Comparison of ENCODE assay signal across 13 mouse cellular contexts in genomic region chr1:171610026-171610425, GRCm38 (mm10). TPM values are rescaled to one million over a fixed set of nuclear protein-coding genes. Genes with fewer than 3 reads are reported as not detected.
DNase-seq lines count a peak whose midpoint lies in the region; ATAC-seq and TF ChIP-seq lines count a peak whose summit lies in the region.
"Had no signal": no experiment of that assay in that cellular context is flagged by ENCODE, and none has a peak within 500 bp of the region (broad histone marks: within the 10 kb centered on the region; RNA-seq: fewer than 3 reads in every experiment).

No protein-coding gene starts in this region.

- ATAC-seq in midbrain, postnatal 0 days (ENCODE audit: low FRiP score): no peak
- no peak for ATAC-seq in liver, embryonic 14.5 days (ENCODE audit: insufficient read depth)
- no peak for ATAC-seq in cerebellum, adult (ENCODE audit: insufficient number of reproducible peaks, low FRiP score, low TSS enrichment)
- ATAC-seq: inflammation-experienced regulatory T-cells, adult 6 months had no signal

- no peaks in the 10 kb centered on the region for H3K4me1 ChIP-seq in midbrain, postnatal 0 days (ENCODE audit: insufficient read depth, low read length)
- no peaks in the 10 kb centered on the region for H3K4me1 ChIP-seq in midbrain, embryonic 10.5 days
- H3K4me1 ChIP-seq in liver, embryonic 14.5 days (replicated peaks; ENCODE audit: control insufficient read depth in 2 of 2, insufficient read depth in 2 of 2, low read length in 1 of 2): no peaks in the 10 kb centered on the region
- H3K4me1 ChIP-seq: limb, embryonic 15.5 days had no signal

- H3K4me2 ChIP-seq in midbrain, postnatal 0 days (ENCODE audit: low read depth, low read length, poor library complexity, severe bottlenecking): no peak overlapping the region
- no peak overlapping the region for H3K4me2 ChIP-seq in liver, embryonic 14.5 days (ENCODE audit: low read depth)
- H3K4me2 ChIP-seq: limb, embryonic 15.5 days had no signal

- TF ChIP-seq CTCF in midbrain, postnatal 0 days (IDR thresholded peaks at IDR 0.05): peak; percentile 41
- peak; percentile 72 for TF ChIP-seq CTCF in liver, embryonic 14.5 days (IDR thresholded peaks at IDR 0.05; ENCODE audit: low read depth)

- no peak overlapping the region for H3K27ac ChIP-seq in midbrain, postnatal 0 days (ENCODE audit: low read depth, low read length)
- no peak overlapping the region for H3K27ac ChIP-seq in midbrain, embryonic 10.5 days (replicated peaks)
- no peak overlapping the region for H3K27ac ChIP-seq in liver, embryonic 14.5 days
- H3K27ac ChIP-seq: limb, embryonic 15.5 days had no signal

- no peak for TF ChIP-seq EP300 in liver, embryonic 14.5 days (IDR thresholded peaks at IDR 0.05; ENCODE audit: low read depth)

- intact Hi-C loops in left cerebral cortex, postnatal 10 days (cut with DNase I): no loop called here

- H3K9ac ChIP-seq in midbrain, postnatal 0 days (replicated peaks; ENCODE audit: low read length, poor library complexity, severe bottlenecking): no peak overlapping the region
- no peak overlapping the region for H3K9ac ChIP-seq in liver, embryonic 14.5 days (replicated peaks)
- H3K9ac ChIP-seq: limb, embryonic 15.5 days had no signal

- H3K9me3 ChIP-seq in midbrain, postnatal 0 days (ENCODE audit: low read length): no peaks in the 10 kb centered on the region
- H3K9me3 ChIP-seq in midbrain, embryonic 10.5 days (replicated peaks): no peaks in the 10 kb centered on the region
- H3K9me3 ChIP-seq in liver, embryonic 14.5 days (ENCODE audit: control insufficient read depth, low read length): no peaks in the 10 kb centered on the region
- H3K9me3 ChIP-seq: limb, embryonic 15.5 days had no signal

- WGBS in midbrain, postnatal 0 days: 89% methylated on average over 2 of the region's 2 CpGs
- 89% methylated on average over 2 of the region's 2 CpGs for whole genome bisulfite sequencing in midbrain, embryonic 10.5 days
- WGBS in liver, embryonic 14.5 days (ENCODE audit: insufficient replicate concordance): 60% methylated on average over 2 of the region's 2 CpGs

- H3K27me3 ChIP-seq in midbrain, postnatal 0 days (ENCODE audit: insufficient read depth, low read length): no peaks in the 10 kb centered on the region
- no peaks in the 10 kb centered on the region for H3K27me3 ChIP-seq in midbrain, embryonic 10.5 days (ENCODE audit: low read depth, poor library complexity, severe bottlenecking)
- H3K27me3 ChIP-seq in liver, embryonic 14.5 days (ENCODE audit: control insufficient read depth, insufficient read depth, low read length): no peaks in the 10 kb centered on the region
- H3K27me3 ChIP-seq: limb, embryonic 15.5 days had no signal

- no peaks in the 10 kb centered on the region for H3K36me3 ChIP-seq in midbrain, postnatal 0 days (ENCODE audit: insufficient read depth, low read length)
- H3K36me3 ChIP-seq in midbrain, embryonic 10.5 days: no peaks in the 10 kb centered on the region
- no peaks in the 10 kb centered on the region for H3K36me3 ChIP-seq in liver, embryonic 14.5 days (replicated peaks; ENCODE audit: control insufficient read depth, insufficient read depth, low read depth)
- H3K36me3 ChIP-seq: limb, embryonic 15.5 days had no signal

- peak; percentile 16 to 19 for DNase-seq in cerebellum, postnatal 10 days
- DNase-seq in cerebellum, adult 9-11 months: no peak
- no peak for DNase-seq in midbrain, postnatal 0 days (ENCODE audit: low spot score)
- no peak for DNase-seq in midbrain, embryonic 10.5 days (ENCODE audit: low spot score)
- DNase-seq in liver, embryonic 14.5 days (ENCODE audit: low read depth in 3 of 3, low spot score in 3 of 3): no peak
- DNase-seq in thymus, postnatal 14 days: peak; percentile 48
- DNase-seq in left cerebral cortex, postnatal 10 days (ENCODE audit: extremely low spot score in 1 of 2, low spot score in 2 of 2): no peak
- DNase-seq: cerebellum, adult 9-10 months had no signal

- no peak overlapping the region for H3K4me3 ChIP-seq in midbrain, postnatal 0 days (ENCODE audit: low read depth, low read length)
- no peak overlapping the region for H3K4me3 ChIP-seq in midbrain, embryonic 10.5 days
- no peak overlapping the region for H3K4me3 ChIP-seq in liver, embryonic 14.5 days (ENCODE audit: insufficient read depth in 1 of 2, low read depth in 2 of 2, low read length in 2 of 2)
- H3K4me3 ChIP-seq: limb, embryonic 15.5 days had no signal

RNA-seq across cellular contexts. Expression of gene Ly9, which starts 2.8 kb away (rescaled TPM):
- total RNA-seq in midbrain, postnatal 0 days (2014; rRNA removed): 0.19 and 0.66 TPM in 2 replicates
- 0.21 TPM in 1 of 2 replicates, not detected in the other for polyA plus RNA-seq in midbrain, postnatal 0 days (2015; fragmentation: Nextera tagmentation; extraction: Ambion mirVana)
- 0.05 TPM in 1 of 2 replicates, not detected in the other for polyA plus RNA-seq in midbrain, embryonic 10.5 days (2016; fragmentation: Nextera tagmentation; extraction: Ambion mirVana)
- 1.0 and 1.2 TPM in 2 replicates for polyA plus RNA-seq in liver, embryonic 14.5 days (2012; rRNA removed)
- polyA plus RNA-seq in liver, embryonic 14.5 days (2014; fragmentation: Nextera tagmentation; extraction: Ambion mirVana): 0.18 and 0.20 TPM in 2 replicates
- total RNA-seq in left cerebral cortex, postnatal 10 days (2021): not detected
- polyA plus RNA-seq: C2C12; neural tube, embryonic 14.5 days had no signal

RNA-seq across cellular contexts. Expression of gene Slamf7, which starts 42.8 kb away (rescaled TPM):
- not detected in 2 replicates for total RNA-seq in midbrain, postnatal 0 days (2014; rRNA removed)
- polyA plus RNA-seq in midbrain, postnatal 0 days (2015; fragmentation: Nextera tagmentation; extraction: Ambion mirVana): not detected in 2 replicates
- polyA plus RNA-seq in midbrain, embryonic 10.5 days (2016; fragmentation: Nextera tagmentation; extraction: Ambion mirVana): not detected in 2 replicates
- polyA plus RNA-seq in liver, embryonic 14.5 days (2012; rRNA removed): 0.03 and 0.04 TPM in 2 replicates
- 0.17 and 0.25 TPM in 2 replicates for polyA plus RNA-seq in liver, embryonic 14.5 days (2014; fragmentation: Nextera tagmentation; extraction: Ambion mirVana)
- total RNA-seq in left cerebral cortex, postnatal 10 days (2021): under 1 TPM; 0.22 to 0.39 TPM
- polyA plus RNA-seq: C2C12; neural tube, embryonic 14.5 days had no signal

RNA-seq across cellular contexts. Expression of gene Cd244a, which starts 51.0 kb away (rescaled TPM):
- total RNA-seq in midbrain, postnatal 0 days (2014; rRNA removed): not detected in 2 replicates
- not detected in 2 replicates for polyA plus RNA-seq in midbrain, postnatal 0 days (2015; fragmentation: Nextera tagmentation; extraction: Ambion mirVana)
- 0.06 TPM in 1 of 2 replicates, not detected in the other for polyA plus RNA-seq in midbrain, embryonic 10.5 days (2016; fragmentation: Nextera tagmentation; extraction: Ambion mirVana)
- polyA plus RNA-seq in liver, embryonic 14.5 days (2012; rRNA removed): 0.09 and 0.12 TPM in 2 replicates
- 0.22 and 0.24 TPM in 2 replicates for polyA plus RNA-seq in liver, embryonic 14.5 days (2014; fragmentation: Nextera tagmentation; extraction: Ambion mirVana)
- not detected for total RNA-seq in left cerebral cortex, postnatal 10 days (2021)
- polyA plus RNA-seq: C2C12; neural tube, embryonic 14.5 days had no signal

Comparison
In these comparisons a context has a peak if more than half of its experiments do, and no peak if none do; other contexts are left out.
1. DNase-seq: peak in cerebellum, postnatal 10 days (2 of 2) and thymus, postnatal 14 days (single experiment); none in cerebellum, adult 9-11 months (single experiment), midbrain, postnatal 0 days (single experiment), midbrain, embryonic 10.5 days (single experiment), liver, embryonic 14.5 days (0 of 3) and left cerebral cortex, postnatal 10 days (0 of 2).